Mouse (Mus musculus) heart, postnatal 10 days (tissue): ENCODE results near the gene Pde4d. TPM values are rescaled to one million over a fixed set of nuclear protein-coding genes. Genes with fewer than 3 reads are reported as not detected.
A peak's percentile ranks its signal among the peaks of the same experiment; 100 is the strongest.

Experiments
- DNase-seq, 2 experiments: peaks; one replicate each; pipeline ENCODE4 v3.0.0; 2021
- intact Hi-C: fragments of 180-260 bp; cut with DNase I; formaldehyde crosslinking; loops from one replicate; pipeline ENCODE4 v1.15.1; 2025
- total RNA-seq, 2 experiments: library from RNA; stranded (reverse); gene quantifications; 2 replicates each; pipeline ENCODE4 v1.2.3; 2021

Pde4d gene
- total RNA-seq, 2 experiments from 2014 or later, result 42.0 to 50.9 TPM

DNA sequence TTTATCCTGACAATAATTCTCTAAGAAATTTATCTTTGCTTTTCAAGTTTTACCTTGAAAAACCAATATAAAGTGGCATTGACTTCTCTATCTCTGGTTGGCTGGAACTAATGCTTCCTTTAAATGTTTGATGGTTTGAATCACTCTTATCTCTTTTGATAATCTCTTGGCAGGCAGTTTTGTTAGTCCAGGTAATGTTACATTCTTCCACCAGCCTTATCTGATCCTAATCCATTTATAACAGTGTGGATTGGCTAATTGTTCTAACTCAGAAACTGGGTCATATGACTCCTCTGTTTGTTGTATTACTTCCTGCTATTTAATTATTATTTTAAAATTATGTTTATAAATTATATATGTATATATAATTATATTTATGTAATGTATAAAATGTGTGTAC, 105.2 kb downstream of the Pde4d start:
- intact Hi-C loops, result no loop called here
- no peak for DNase-seq

DNA sequence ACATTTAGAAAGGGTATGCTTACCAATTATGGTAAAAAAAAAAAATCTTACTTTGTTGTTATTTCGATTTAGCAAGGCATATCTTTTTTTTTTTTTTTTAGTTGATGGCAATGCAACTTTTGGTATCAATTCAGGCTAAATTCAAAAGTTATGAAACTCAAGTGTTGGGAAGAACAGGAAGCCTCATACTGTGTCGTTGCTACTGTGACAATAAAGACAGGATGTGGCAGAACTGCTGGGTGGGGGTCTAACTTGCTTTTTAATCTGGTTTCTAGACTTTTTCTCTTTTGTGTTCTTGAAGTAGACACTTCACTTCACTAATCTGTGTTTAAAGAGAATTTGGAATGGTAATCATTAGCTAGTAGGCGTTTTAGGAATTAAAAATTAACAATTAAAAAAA, 147.2 kb downstream of the Pde4d start:
- intact Hi-C loops, result no loop called here
- no peak for DNase-seq

DNA sequence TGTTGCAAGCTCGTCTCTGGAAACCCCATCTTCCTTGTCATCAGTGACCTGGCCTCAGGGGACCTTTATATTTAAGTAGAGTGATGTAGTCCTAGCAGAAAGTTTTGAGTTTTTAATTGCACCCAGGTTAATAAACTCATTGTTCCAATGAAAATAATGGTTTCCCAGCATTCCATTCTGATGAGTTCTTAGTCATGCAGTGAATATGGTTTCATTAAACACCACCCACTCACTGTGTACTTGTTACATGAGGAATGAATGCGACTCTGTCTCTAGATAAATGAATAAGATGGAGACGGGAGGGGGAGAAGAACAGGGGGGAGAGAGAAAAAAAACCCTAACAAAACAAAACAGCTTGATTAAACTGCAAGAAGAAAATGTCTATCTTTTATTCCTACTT, 148.9 kb downstream of the Pde4d start:
- no peak for DNase-seq
- intact Hi-C loops, result no loop called here

DNA sequence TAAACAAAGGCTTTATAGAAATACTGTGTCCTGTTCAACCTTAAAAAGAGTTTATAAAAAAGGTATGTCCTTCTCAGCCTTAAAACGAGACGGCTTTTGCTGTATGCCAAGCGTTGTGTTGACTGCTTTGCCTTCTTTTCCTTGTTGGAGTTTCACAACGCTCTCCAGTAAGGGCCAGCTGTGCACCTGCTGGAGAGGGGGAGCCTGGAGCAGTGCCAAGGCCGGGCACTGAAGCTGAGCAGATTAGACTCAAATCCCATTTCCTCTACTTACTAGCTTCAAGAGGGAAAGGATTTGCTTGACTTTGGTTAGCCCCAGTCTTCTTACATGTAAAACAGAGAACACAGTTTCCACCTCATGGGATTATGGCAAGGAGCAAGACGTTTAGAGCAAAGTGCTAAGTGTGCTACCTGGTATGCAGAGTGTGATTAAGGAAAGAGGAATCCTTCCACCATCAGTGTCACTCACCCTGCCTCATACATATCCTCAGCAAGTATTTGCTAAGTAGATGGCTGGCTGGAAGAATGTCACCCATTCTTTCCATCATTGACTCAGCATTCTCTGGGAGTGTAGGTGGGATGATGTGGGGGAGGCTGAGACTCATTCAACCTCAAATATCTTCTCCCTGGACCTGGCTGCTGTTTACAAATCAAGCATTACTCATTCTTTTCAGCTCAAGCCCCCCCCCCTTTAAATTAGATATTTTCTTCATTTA, 149.6 kb downstream of the Pde4d start:
- DNase-seq, result peak in 1 of 2 experiments; percentile 7
- intact Hi-C loops, result no loop called here

GRCm38 (mm10) chr13:108601021-108601420, 151.3 kb downstream of the Pde4d start:
- intact Hi-C loops, result no loop called here

DNA sequence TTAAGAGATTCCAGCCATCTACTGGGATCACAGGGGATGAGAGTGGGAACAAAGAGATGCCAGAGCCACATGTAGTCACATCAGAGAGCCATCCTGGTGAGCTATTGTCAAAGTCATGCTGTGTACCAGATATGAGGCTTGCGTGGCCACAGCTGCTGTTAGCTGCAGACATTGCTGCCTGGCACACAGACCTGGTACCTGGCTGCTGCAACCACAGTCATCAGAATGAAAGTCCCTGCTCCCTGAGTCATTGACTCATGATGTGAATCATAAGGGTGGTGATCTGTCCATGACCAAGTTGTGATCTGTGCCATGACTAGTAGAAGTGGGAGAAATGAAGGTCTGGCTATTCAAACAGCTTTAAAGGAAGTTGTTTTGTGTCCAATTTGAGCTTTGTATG, 153.8 kb downstream of the Pde4d start:
- intact Hi-C loops, result no loop called here
- DNase-seq, result no peak

More at GRCm38 (mm10) chr13:108601021-108601420, 151.3 kb downstream of the Pde4d start:
- DNase-seq, result peak in 1 of 2 experiments; percentile 13

GRCm38 (mm10) chr13:108604213-108604612, 154.5 kb downstream of the Pde4d start:
- intact Hi-C loops, result no loop called here
- no peak for DNase-seq

DNA sequence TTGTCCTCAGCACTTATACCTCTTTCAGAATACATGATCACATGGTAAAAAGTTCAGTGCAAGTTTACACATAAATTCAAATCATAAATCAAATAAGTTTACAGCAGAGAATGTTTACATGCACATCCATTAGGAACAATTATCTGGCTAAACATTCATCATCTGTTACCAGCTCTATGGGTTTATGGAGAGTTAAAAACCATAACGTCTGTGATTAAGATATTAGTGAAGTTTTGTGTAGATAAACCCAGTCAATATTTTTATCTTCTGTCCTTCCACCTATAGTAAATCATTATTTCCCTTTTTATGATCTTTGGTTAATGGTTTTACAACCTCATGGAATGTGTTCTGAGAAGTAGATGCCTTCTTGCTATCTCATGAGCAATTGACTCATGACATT, 168.5 kb downstream of the Pde4d start:
- intact Hi-C loops, result no loop called here
- no peak for DNase-seq

DNA sequence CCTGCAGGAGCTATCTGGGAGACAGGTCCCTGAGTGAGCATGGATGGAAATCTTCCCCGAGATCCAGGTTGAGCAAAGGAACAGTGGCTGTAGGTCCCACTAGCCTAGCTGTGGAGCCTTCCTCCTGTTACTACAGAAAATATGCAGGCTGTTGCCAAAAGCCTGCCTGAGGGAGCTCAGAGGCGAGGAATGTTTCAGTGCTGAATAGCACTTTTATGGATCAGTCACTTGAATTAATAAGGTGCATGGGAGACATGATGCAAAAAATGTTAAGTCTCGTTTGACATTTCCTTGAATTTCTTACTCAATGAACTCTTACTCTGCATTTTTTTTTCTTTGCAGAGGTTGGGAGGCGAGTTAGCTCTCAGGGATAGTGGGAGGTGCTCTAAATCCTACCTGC, 172.9 kb downstream of the Pde4d start:
- intact Hi-C loops, result no loop called here
- DNase-seq, result no peak

DNA sequence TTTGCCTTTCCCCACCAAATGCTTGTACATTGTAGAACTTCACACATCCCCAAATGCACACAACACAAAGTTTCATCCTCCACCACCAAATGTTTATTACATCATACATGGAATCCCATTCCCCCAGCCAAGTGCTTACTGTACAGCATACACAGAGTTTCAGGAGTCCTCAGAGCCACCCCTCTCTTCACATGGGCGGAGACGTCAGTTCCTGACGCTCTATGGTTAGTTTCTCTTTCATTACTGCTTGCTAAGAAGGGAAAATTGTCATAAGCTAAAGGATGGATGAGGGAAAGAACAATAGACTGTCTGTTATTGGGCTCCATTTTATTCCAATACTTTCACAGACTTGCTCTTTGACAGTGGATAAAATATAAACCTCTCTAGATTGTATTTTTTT, 174.2 kb downstream of the Pde4d start:
- DNase-seq, result no peak
- intact Hi-C loops, result no loop called here

DNA sequence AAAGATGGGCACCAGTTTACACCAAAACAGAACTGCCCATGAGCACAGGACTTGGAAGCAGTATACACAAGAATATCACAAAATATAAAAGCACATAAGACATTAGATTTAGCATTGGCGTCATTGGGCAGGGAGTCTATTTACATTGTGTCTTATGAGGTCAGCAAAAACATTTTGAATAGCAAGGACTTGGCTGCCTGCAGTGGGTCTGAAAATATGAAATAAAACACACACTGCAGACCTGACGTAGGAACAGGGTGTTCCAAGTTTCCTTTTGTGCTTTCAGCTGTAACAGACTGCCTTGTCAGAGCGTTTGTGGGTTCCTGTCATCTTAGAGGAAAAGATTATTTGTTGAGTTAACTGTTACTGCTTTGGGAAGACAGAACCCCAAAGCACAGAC, 176.4 kb downstream of the Pde4d start:
- DNase-seq, result no peak
- intact Hi-C loops, result no loop called here

- DNase-seq, result no peak
- intact Hi-C loops, result no loop called here
Observed at GRCm38 (mm10) chr13:108628501-108628900, 178.8 kb downstream of the Pde4d start.

GRCm38 (mm10) chr13:108630576-108630975, 180.8 kb downstream of the Pde4d start:
- intact Hi-C loops, result no loop called here

GRCm38 (mm10) chr13:108631222-108631621, 181.5 kb downstream of the Pde4d start:
- DNase-seq, result no peak
- intact Hi-C loops, result no loop called here

More at GRCm38 (mm10) chr13:108630576-108630975, 180.8 kb downstream of the Pde4d start:
- no peak for DNase-seq

DNA sequence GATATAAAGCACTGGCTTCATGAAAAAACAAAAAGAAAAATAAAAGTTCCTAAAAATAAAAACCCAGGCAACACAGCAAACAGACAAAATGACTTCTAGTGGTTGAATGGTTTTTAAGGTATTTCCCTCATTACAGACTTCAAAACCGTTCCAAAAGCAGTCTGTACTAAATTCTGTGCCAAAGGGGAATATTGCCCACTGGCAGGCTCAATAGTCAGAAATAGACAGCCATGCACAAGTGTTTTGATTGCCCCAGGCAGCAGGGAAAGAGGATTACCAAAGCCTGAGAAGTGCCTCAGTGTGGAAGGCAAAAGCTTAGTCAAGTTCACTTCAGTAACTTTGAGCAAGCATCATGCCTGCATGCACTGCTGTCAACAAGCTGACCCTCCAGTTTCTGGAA, 186.8 kb downstream of the Pde4d start:
- intact Hi-C loops, result no loop called here

DNA sequence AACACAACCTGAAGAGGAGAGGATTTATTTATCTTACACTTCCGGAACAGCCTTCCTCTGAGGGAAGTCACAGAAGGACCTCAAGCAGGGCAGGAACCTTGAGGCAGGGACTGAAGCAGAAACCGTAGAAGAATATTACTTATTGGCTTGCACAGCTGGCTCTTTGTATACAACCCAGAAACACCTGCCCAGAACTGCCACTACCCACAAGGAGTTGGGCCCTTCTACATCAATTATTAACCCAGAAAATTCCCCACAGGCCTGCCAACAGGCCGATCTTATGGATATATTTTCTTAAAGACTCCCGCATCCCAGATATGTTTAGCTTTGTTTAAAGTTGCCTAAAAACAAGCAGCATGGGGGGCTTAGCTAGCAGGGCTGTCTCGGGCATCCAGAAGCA, 192.5 kb downstream of the Pde4d start:
- no peak for DNase-seq
- intact Hi-C loops, result loop anchor here (5.0 kb wide), 1 partner anchor 180 kb away; no protein-coding TSS in a partner anchor

More for the DNA sequence above, 186.8 kb downstream of the Pde4d start:
- no peak for DNase-seq

- intact Hi-C loops, result no loop called here
- no peak for DNase-seq
Observed at GRCm38 (mm10) chr13:108646801-108647200, 197.1 kb downstream of the Pde4d start.

GRCm38 (mm10) chr13:108647239-108647638, 197.5 kb downstream of the Pde4d start:
- intact Hi-C loops, result no loop called here
- no peak for DNase-seq

DNA sequence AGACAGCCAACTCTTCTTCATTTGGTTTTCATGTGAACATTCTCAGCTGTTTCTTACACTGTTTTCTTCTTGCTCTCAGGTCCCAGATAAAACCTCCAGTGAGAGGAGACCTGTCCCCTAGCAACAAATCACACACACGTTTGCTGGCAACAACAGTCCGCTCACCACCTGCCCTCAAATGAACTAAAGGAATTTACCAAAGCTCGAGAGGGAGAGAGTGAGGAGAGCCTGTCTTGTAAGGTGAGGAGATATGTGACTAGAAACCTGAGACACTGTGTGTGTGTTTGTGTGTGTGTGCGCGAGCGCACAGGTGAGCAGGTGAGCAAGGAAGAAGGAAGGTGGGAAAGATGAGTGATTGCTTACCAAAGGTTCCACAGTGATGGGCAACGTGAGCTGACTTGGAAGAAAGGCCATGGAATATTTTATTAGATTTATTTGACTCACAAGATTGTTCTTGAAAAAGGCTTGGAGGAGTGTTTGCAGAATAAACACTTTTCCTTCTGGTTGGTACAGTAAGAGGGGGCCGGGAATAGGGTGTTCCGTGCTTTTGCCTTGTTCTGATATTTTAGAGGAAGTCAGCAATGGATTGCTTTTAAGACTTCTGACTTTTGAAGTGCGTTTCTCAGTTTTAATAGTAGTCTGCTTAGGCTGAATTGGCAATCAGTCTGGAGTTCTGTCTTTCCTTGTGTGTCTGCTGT, 204.4 kb downstream of the Pde4d start:
- DNase-seq, result peak; percentile 20 to 38
- intact Hi-C loops, result no loop called here

DNA sequence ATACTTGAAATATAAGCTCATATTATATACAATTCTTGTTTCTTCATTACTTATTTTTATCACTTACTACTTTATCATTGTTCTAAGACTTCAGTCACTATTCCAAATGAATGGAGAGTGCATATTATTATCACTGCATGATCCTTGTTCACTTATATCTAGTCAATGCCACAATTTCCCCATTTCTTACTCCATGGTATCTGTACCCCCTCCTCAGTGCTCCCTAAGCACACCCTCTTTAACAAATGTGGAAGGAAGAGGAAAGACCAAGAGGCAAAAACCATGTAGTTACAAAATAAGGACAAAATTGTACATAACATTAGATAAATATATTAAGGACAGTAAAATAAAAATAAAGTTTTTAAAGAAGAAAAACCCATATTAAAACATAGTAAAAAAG, 216.8 kb downstream of the Pde4d start:
- DNase-seq, result no peak
- intact Hi-C loops, result no loop called here

DNA sequence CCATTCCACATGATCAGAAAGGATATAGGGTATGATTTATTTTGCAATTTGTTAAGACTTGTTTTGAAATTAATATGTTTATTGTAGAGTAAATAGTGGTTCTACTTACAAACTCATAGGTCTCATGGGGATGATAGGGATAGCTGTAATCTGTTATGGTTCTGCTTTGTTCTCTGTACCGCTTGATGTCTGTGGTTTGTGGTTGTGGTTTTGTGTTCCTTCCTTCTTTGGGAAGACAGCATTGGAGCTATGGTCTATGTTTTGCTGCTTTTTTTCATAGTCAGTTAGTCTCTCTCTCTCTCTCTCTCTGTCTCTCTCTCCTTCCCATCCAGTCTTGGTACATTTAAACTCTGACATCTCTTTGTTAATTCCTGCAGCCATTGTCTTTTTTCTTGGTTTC, 217.3 kb downstream of the Pde4d start:
- intact Hi-C loops, result no loop called here
- DNase-seq, result no peak

GRCm38 (mm10) chr13:108677056-108677455, 227.3 kb downstream of the Pde4d start:
- no peak for DNase-seq
- intact Hi-C loops, result no loop called here
